Mouse (Mus musculus): ENCODE data around the gene Pth2.

DNA sequence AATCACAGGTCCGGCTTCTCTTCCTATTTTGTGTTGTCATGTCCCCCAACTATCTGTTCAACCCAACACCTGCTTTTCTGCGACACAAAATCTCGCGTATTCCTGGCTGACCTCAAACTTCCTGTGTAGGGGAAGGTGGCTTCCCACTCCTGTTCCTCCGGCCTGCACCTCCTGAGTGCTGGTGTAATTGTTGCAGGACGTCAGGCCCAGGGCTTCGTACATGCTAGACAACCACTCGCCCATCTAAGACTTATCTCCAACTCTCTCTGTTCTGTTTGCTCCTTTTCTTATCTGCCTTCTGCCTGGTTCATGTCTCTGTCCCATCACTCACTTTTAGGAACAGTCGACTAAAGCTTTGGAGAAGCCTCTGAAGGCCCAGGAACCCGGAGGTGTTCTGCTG is 30.3 kb downstream of the Pth2 start:
- TF ChIP-seq CHD2 (IDR thresholded peaks at IDR 0.05; ENCODE audit: low read length) (peak; percentile 64), CTCF (IDR thresholded peaks at IDR 0.05 in 2 of 3, conservative IDR thresholded peaks at IDR 0.05 in 1 of 3; ENCODE audit: control insufficient read depth in 1 of 3, insufficient read depth in 1 of 3, low read depth in 2 of 3, low read length in 3 of 3, poor library complexity in 1 of 3, severe bottlenecking in 1 of 3) (no peak), USF2 (IDR thresholded peaks at IDR 0.05; ENCODE audit: borderline replicate concordance in 1 of 2, insufficient read depth in 1 of 2, low read depth in 1 of 2, low read length in 2 of 2) (no peak), KAT2A (conservative IDR thresholded peaks at IDR 0.05; ENCODE audit: low read depth, low read length) (no peak), NRF1 (IDR thresholded peaks at IDR 0.05; ENCODE audit: insufficient read depth, low read depth, low read length, poor library complexity, severe bottlenecking) (no peak), POLR2AphosphoS5 (IDR thresholded peaks at IDR 0.05; ENCODE audit: borderline replicate concordance, low read depth, low read length) (no peak), TCF12 (IDR thresholded peaks at IDR 0.05; ENCODE audit: low read depth, low read length) (0 out of 2 replicates have a peak, but pooled peaks have one; percentile 29), MAFK (IDR thresholded peaks at IDR 0.05; ENCODE audit: borderline replicate concordance, low read depth, low read length) (no peak), POLR2A (IDR thresholded peaks at IDR 0.05; ENCODE audit: control insufficient read depth in 1 of 2, insufficient read depth in 1 of 2, low read depth in 1 of 2, low read length in 2 of 2, poor library complexity in 1 of 2) (0 out of 4 replicates have a peak, but pooled peaks of 1 of the 2 experiments have one; percentile 21), MYB (IDR thresholded peaks at IDR 0.05; ENCODE audit: low read depth, low read length) (no peak), POLR2AphosphoS2 (IDR thresholded peaks at IDR 0.05; ENCODE audit: low read length) (no peak), ZNF384 (IDR thresholded peaks at IDR 0.05; ENCODE audit: low read depth, low read length) (no peak), MYC (IDR thresholded peaks at IDR 0.05; ENCODE audit: low read depth, low read length) (no peak), BHLHE40 (IDR thresholded peaks at IDR 0.05; ENCODE audit: borderline replicate concordance, low read depth, low read length) (no peak)

All from MEL (cell line).